Mouse (Mus musculus) liver, embryonic 14.5 days (tissue): ENCODE data around the gene Tnrc18.

Experiments
- CTCF ChIP-seq: IDR thresholded peaks from 2 replicates; pipeline ENCODE4 v1.5.1; 2016; ENCODE audit warnings: antibody characterized with exemption, low read depth, control low read depth
- EP300 ChIP-seq: IDR thresholded peaks from 2 replicates; pipeline ENCODE4 v1.6.1; 2016; ENCODE audit warnings: antibody characterized with exemption, low read depth

DNA sequence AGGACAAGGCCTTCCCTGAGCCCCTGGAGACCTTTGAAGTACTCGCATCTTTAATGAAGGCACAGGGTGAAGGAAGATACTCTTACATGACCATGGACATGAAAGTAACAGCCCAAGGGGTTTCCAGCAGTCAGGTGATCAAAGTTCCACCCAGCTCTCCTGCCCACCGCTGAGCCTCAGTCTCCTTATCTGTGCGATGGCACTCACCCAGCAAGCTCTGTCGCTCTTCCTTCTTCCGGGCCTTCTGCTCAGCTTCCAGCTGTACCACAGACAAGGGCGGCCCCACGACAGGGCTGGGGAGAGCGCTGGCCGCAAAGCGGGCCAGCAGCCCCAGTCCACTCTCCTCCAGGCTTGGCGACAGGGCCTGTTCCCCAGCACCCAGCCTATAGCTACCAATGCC, 67.3 kb downstream of the Tnrc18 start:
- TF ChIP-seq CTCF = no peak
- no peak for TF ChIP-seq EP300
